Mouse (Mus musculus) kidney, embryonic 14.5 days (tissue): ENCODE measurements around the gene Nacad. TPM values are rescaled to one million over a fixed set of nuclear protein-coding genes. Genes with fewer than 3 reads are reported as not detected.

ENCODE experiments used
- ATAC-seq: fragments of 200-750 bp; cut with Nextera tagmentation; 2 replicates; pipeline ENCODE4 v1.8.0; 2017; ENCODE audit warnings: moderate number of reproducible peaks, mild to moderate bottlenecking, moderate TSS enrichment, moderate library complexity; ENCODE audit not compliant: low FRiP score, low TSS enrichment
- H3K27ac ChIP-seq: fragments of 300-500 bp; sonication (generic); 2 replicates; pipeline ENCODE4 v1.5.1; 2014; ENCODE audit warnings: low read depth, mild to moderate bottlenecking, low read length, moderate library complexity, mixed read lengths
- H3K27me3 ChIP-seq: fragments of 300-500 bp; sonication (generic); 2 replicates; pipeline ENCODE4 v1.6.1; 2014; ENCODE audit warnings: mild to moderate bottlenecking, low read length; ENCODE audit not compliant: control insufficient read depth, insufficient read depth
- H3K36me3 ChIP-seq: fragments of 300-500 bp; sonication (generic); 2 replicates; pipeline ENCODE4 v1.6.1; 2014; ENCODE audit warnings: low read length, mixed read lengths; ENCODE audit not compliant: control insufficient read depth, insufficient read depth
- H3K4me1 ChIP-seq: fragments of 300-500 bp; sonication (generic); 2 replicates; pipeline ENCODE4 v1.6.1; 2014; ENCODE audit warnings: low read length, mixed read lengths; ENCODE audit not compliant: control insufficient read depth, insufficient read depth
- H3K4me2 ChIP-seq: fragments of 300-500 bp; sonication (generic); replicated peaks from 2 replicates; pipeline ENCODE4 v1.6.1; 2014; ENCODE audit warnings: low read depth, mild to moderate bottlenecking, low read length
- H3K4me3 ChIP-seq: fragments of 300-500 bp; sonication (generic); 2 replicates; pipeline ENCODE4 v1.5.1; 2014; ENCODE audit warnings: mild to moderate bottlenecking, low read length
- H3K9ac ChIP-seq: fragments of 300-500 bp; sonication (generic); 2 replicates; pipeline ENCODE4 v1.6.1; 2014; ENCODE audit warnings: low read depth, mild to moderate bottlenecking, low read length, moderate library complexity
- H3K9me3 ChIP-seq: fragments of 300-500 bp; sonication (generic); 2 replicates; pipeline ENCODE4 v1.6.1; 2016; ENCODE audit warnings: low read length; ENCODE audit not compliant: control insufficient read depth
- WGBS: fragments of 180-500 bp; shearing (Covaris S2); extraction: QIAGEN DNeasy Blood & Tissue Kit; methylation state at CpG from one replicate; pipeline ENCODE4 v1.1.7; 2014; 5-methylcytosine and 5-hydroxymethylcytosine counted together
- polyA plus RNA-seq: library from polyadenylated mRNA; unstranded; fragments of >200 nt; fragmentation: Nextera tagmentation; extraction: Ambion mirVana; gene quantifications from 2 replicates; pipeline ENCODE4 v1.2.1, GENCODE M21; 2014

Gene Nacad
- polyA plus RNA-seq, 1 experiment from 2014 or later, result 0.77 TPM

DNA sequence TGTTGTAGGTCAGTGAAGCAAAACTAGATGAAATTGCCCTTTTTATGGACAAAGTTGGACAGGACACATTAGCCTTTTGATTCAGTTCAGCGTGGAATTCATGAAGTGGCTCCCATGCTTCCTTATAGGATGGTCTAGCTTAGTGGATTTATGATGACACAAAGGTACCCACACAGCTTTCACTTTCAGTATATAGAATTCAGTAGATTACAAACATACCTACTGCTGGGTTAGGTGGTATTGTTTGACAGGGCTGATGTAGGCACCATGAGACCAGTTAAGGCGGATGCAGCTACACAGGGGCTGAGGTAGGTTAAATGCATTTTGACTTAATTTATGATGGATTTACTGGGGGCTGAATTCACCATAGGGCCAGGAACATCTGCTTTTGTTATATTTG lies 45.9 kb downstream of the Nacad start:
- Histone ChIP-seq H3K27me3 (no peaks in the 10 kb centered on the region), H3K27ac (no peak overlapping the region), H3K36me3 (peaks cover 10% of the 10 kb centered on the region; the same call in 1 of the 2 replicates), H3K9ac (no peak overlapping the region), H3K4me2 (no peak overlapping the region), H3K9me3 (no peaks in the 10 kb centered on the region), H3K4me1 (no peaks in the 10 kb centered on the region), H3K4me3 (no peak overlapping the region)
- 87% methylated on average over 2 of the region's 2 CpGs for WGBS
- ATAC-seq, result no peak

DNA sequence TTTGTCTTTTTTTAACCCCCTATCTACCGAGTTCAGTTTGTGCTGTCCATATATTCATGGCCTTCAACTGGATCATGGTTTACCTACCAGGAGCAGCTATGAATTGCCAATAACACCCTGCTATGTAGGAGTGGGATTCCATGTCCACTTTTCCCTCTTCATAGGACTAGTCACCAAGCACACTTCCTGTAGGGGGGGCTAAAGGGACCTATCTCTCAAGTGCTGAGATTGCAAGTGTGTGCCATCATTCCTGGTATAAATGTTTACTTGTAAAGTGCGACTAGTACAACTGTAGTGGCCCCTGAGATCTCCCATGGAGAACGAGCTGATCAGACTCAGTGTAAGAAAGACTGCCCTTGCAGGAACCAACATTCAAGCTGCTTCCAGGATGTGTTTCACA lies 47.6 kb downstream of the Nacad start:
- Histone ChIP-seq H3K4me3 (no peak overlapping the region), H3K27ac (no peak overlapping the region), H3K27me3 (no peaks in the 10 kb centered on the region), H3K9ac (no peak overlapping the region), H3K4me2 (no peak overlapping the region), H3K4me1 (no peaks in the 10 kb centered on the region), H3K9me3 (no peaks in the 10 kb centered on the region), H3K36me3 (peaks cover 6% of the 10 kb centered on the region; the same call in 1 of the 2 replicates)
- no peak for ATAC-seq
- 86% methylated on average over 3 of the region's 3 CpGs for WGBS

DNA sequence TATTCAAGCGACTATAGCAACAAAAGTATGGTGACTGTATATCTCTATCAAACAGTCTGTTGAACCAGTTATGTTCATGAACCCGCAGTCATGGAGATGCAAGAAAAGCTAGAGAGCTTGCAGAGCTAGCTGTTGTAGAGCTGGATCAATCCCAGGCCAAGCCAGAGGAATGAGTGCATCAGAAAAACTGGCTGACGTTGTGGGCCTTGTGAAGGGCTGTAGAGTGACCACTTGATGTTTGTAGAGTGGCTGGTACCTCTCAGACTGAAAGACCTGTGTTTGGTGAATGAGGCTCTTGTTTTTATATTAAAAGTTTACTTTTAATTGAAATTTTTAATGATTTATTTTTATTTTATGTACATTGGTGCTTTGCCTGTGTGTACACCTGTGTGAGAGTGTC lies 55.7 kb downstream of the Nacad start:
- peaks cover 7% of the 10 kb centered on the region; the same call in 1 of the 2 replicates for H3K4me1 ChIP-seq
- H3K27ac ChIP-seq, result no peak overlapping the region
- no peak overlapping the region for H3K4me3 ChIP-seq
- H3K36me3 ChIP-seq, result peaks cover 3% of the 10 kb centered on the region; the same call in 1 of the 2 replicates
- no peak overlapping the region for H3K4me2 ChIP-seq
- H3K9me3 ChIP-seq, result no peaks in the 10 kb centered on the region
- no peaks in the 10 kb centered on the region for H3K27me3 ChIP-seq
- H3K9ac ChIP-seq, result no peak overlapping the region
- WGBS, result 94% methylated on average over 3 of the region's 3 CpGs
- no peak for ATAC-seq

DNA sequence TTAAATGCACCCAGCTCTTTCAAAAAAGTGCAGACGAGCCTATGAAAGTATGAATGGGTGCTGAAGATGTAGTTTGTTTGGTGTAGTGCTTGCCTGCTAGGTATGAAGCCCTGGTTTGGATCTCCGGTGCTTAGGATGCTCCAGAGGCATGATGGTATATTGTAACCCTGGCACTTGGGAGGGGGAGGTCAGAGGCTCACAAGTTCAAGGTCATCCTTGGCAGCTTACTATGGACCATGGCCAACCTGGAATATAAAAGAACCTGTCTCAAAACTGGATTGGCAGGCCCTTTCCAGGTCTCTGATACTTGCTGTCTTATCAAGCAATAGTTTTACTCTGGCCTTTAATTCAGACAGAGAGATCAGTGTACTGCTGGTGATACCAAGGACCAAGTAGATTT lies 56.1 kb downstream of the Nacad start:
- Histone ChIP-seq H3K4me1 (peaks cover 7% of the 10 kb centered on the region; the same call in 1 of the 2 replicates), H3K27ac (no peak overlapping the region), H3K9ac (no peak overlapping the region), H3K4me2 (no peak overlapping the region), H3K9me3 (no peaks in the 10 kb centered on the region), H3K36me3 (peaks cover 3% of the 10 kb centered on the region; the same call in 1 of the 2 replicates), H3K4me3 (no peak overlapping the region), H3K27me3 (no peaks in the 10 kb centered on the region)
- ATAC-seq, result no peak
- WGBS, result 92% methylated on average over 2 of the region's 2 CpGs

Other genes starting within 250 kb of the Nacad start
- 11.0 and 14.6 TPM in 2 replicates for gene Zmiz2, start 217.0 kb downstream of the Nacad start, polyA plus RNA-seq
- gene Ppia, start 190.6 kb downstream of the Nacad start, polyA plus RNA-seq, result 6,047 and 7,558 TPM in 2 replicates
- gene H2afv, start 161.6 kb downstream of the Nacad start, polyA plus RNA-seq, result 654 and 761 TPM in 2 replicates
- 28.1 and 29.5 TPM in 2 replicates for gene Purb, start 130.1 kb downstream of the Nacad start, polyA plus RNA-seq
- 0.57 and 0.60 TPM in 2 replicates for gene Myo1g, start 85.1 kb downstream of the Nacad start, polyA plus RNA-seq
- gene Ccm2, start 59.2 kb downstream of the Nacad start, polyA plus RNA-seq, result 86.4 and 94.4 TPM in 2 replicates
- gene Tbrg4, start 20.0 kb upstream of the Nacad start, polyA plus RNA-seq, result 30.6 and 48.9 TPM in 2 replicates
- gene Wap, start 32.6 kb upstream of the Nacad start, polyA plus RNA-seq, result not detected in 2 replicates
- gene Ramp3, start 52.5 kb upstream of the Nacad start, polyA plus RNA-seq, result 10.4 and 10.6 TPM in 2 replicates
- gene Gm11983, start 231.6 kb upstream of the Nacad start, polyA plus RNA-seq, result not detected in 2 replicates